Mouse (Mus musculus) embryo, embryonic 11.5 days (tissue): ENCODE data around the gene Npc2.

Experiments used
- DNase-seq: peaks from one replicate; pipeline ENCODE4 v3.0.0-alpha.2; 2012; ENCODE audit warnings: low read depth, low spot score

Gene Npc2

GRCm38 (mm10) chr12:84772726-84773441, at the start of gene Npc2, which contains the start of gene Isca2:
TSS of gene Npc2 (minus strand) at chr12:84773152.
TSS of gene Isca2 (plus strand) at chr12:84773251.
- DNase-seq, result peak; percentile 97

GRCm38 (mm10) chr12:84819236-84820168, 46.5 kb upstream of the Npc2 start:
- no peak for DNase-seq

- no peak for DNase-seq
These were observed 45.5 kb upstream of the Npc2 start for GRCm38 (mm10) chr12:84818496-84818895.

GRCm38 (mm10) chr12:84814663-84815325, 41.8 kb upstream of the Npc2 start:
- no peak for DNase-seq

GRCm38 (mm10) chr12:84813773-84814172, 40.8 kb upstream of the Npc2 start:
- no peak for DNase-seq

- no peak for DNase-seq
These were observed 39.1 kb upstream of the Npc2 start for GRCm38 (mm10) chr12:84812004-84812403.

- no peak for DNase-seq
These were observed 38.6 kb upstream of the Npc2 start for GRCm38 (mm10) chr12:84811510-84811909.

- DNase-seq, result no peak
These were observed 37.9 kb upstream of the Npc2 start for GRCm38 (mm10) chr12:84810810-84811209.

GRCm38 (mm10) chr12:84809033-84809432, 36.1 kb upstream of the Npc2 start:
- no peak for DNase-seq

GRCm38 (mm10) chr12:84807351-84807750, 34.4 kb upstream of the Npc2 start:
- no peak for DNase-seq

GRCm38 (mm10) chr12:84806726-84807125, 33.8 kb upstream of the Npc2 start:
- no peak for DNase-seq

GRCm38 (mm10) chr12:84806010-84806409, 33.1 kb upstream of the Npc2 start:
- DNase-seq, result no peak

- DNase-seq, result no peak
These were observed 32.4 kb upstream of the Npc2 start for GRCm38 (mm10) chr12:84805228-84805842.

- no peak for DNase-seq
These were observed 29.7 kb upstream of the Npc2 start for GRCm38 (mm10) chr12:84802625-84803024.

- no peak for DNase-seq
These were observed 28.7 kb upstream of the Npc2 start for GRCm38 (mm10) chr12:84801532-84802110.

GRCm38 (mm10) chr12:84800419-84800818, 27.5 kb upstream of the Npc2 start:
- DNase-seq, result no peak

- no peak for DNase-seq
These were observed 26.1 kb upstream of the Npc2 start for GRCm38 (mm10) chr12:84799086-84799485.

- DNase-seq, result no peak
These were observed 21.7 kb upstream of the Npc2 start for GRCm38 (mm10) chr12:84794647-84795046.

GRCm38 (mm10) chr12:84792629-84793028, 19.7 kb upstream of the Npc2 start:
- DNase-seq, result no peak

GRCm38 (mm10) chr12:84790853-84791252, 17.9 kb upstream of the Npc2 start:
- DNase-seq, result no peak

- DNase-seq, result no peak
These were observed 13.1 kb upstream of the Npc2 start for GRCm38 (mm10) chr12:84786091-84786490.
